Mouse (Mus musculus) CD8-positive naive resting alpha-beta T cell, adult 2 months (primary cell): ENCODE measurements around the gene Tmem120a.

Source experiments
- DNase-seq, 2 experiments: peaks; one replicate each; pipeline ENCODE4 v3.0.0; 2022; ENCODE audit warnings: low read depth in 2 of 2, low spot score in 2 of 2

The Tmem120a gene

GRCm38 (mm10) chr5:135743741-135744609 is at the start of gene Tmem120a:
Gene Tmem120a, minus strand, starts transcription at chr5:135744448.
- peak; percentile 77 to 87 for DNase-seq

GRCm38 (mm10) chr5:135782901-135783300 is 38.7 kb upstream of the Tmem120a start:
- DNase-seq = no peak

GRCm38 (mm10) chr5:135780331-135780730 is 36.1 kb upstream of the Tmem120a start:
- no peak for DNase-seq

GRCm38 (mm10) chr5:135778471-135779445 is 34.5 kb upstream of the Tmem120a start, which contains the start of gene Mdh2:
Gene Mdh2, plus strand, starts transcription at chr5:135778480.
- peak; percentile 96 to 98 for DNase-seq

GRCm38 (mm10) chr5:135777796-135778470 is 33.7 kb upstream of the Tmem120a start, which contains the start of gene Styxl1:
Gene Styxl1, minus strand, starts transcription at chr5:135778385.
- no peak for DNase-seq

- no peak for DNase-seq
Measured at GRCm38 (mm10) chr5:135776546-135776945, 32.3 kb upstream of the Tmem120a start.

GRCm38 (mm10) chr5:135772519-135772918 is 28.3 kb upstream of the Tmem120a start:
- DNase-seq = no peak

- no peak for DNase-seq
Measured at GRCm38 (mm10) chr5:135764971-135765370, 20.7 kb upstream of the Tmem120a start.

- DNase-seq = peak; percentile 61 to 64
Measured at GRCm38 (mm10) chr5:135763526-135763925, 19.3 kb upstream of the Tmem120a start.

GRCm38 (mm10) chr5:135761881-135762280 is 17.6 kb upstream of the Tmem120a start:
- no peak for DNase-seq

GRCm38 (mm10) chr5:135751595-135751994 is 7.3 kb upstream of the Tmem120a start:
- DNase-seq = no peak

GRCm38 (mm10) chr5:135751041-135751440 is 6.8 kb upstream of the Tmem120a start:
- DNase-seq = no peak

- DNase-seq = no peak
Measured at GRCm38 (mm10) chr5:135744742-135745141, 494 bp upstream of the Tmem120a start.

- DNase-seq = no peak
Measured at GRCm38 (mm10) chr5:135742941-135743740, 1.1 kb downstream of the Tmem120a start.

- no peak for DNase-seq
Measured at GRCm38 (mm10) chr5:135742156-135742555, 2.1 kb downstream of the Tmem120a start.

- no peak for DNase-seq
Measured at GRCm38 (mm10) chr5:135738266-135738665, 6.0 kb downstream of the Tmem120a start.

- DNase-seq = peak in 1 of 2 experiments; percentile 24
Measured at GRCm38 (mm10) chr5:135737154-135737553, 7.1 kb downstream of the Tmem120a start.

GRCm38 (mm10) chr5:135736544-135736943 is 7.7 kb downstream of the Tmem120a start:
- DNase-seq = no peak

GRCm38 (mm10) chr5:135735741-135736140 is 8.5 kb downstream of the Tmem120a start:
- DNase-seq = no peak

- DNase-seq = no peak
Measured at GRCm38 (mm10) chr5:135734057-135734680, 10.1 kb downstream of the Tmem120a start.
